10 mouse cellular contexts compared by ENCODE assay signal in genomic region chr1:189757054-189757408, GRCm38 (mm10). TPM values are rescaled to one million over a fixed set of nuclear protein-coding genes. Genes with fewer than 3 reads are reported as not detected.
DNase-seq lines count a peak whose midpoint lies in the region; ATAC-seq and TF ChIP-seq lines count a peak whose summit lies in the region.
"Had no signal": no experiment of that assay in that cellular context is flagged by ENCODE, and none has a peak within 500 bp of the region (broad histone marks: within the 10 kb centered on the region; RNA-seq: fewer than 3 reads in every experiment).

No protein-coding gene starts in this region.

- 0 out of 2 replicates have a peak overlapping the region, but pooled peaks have one; percentile 7 for H3K4me2 ChIP-seq in hindbrain, embryonic 14.5 days (replicated peaks)
- H3K4me2 ChIP-seq in hindbrain, embryonic 13.5 days = no peak overlapping the region
- H3K4me2 ChIP-seq in liver, embryonic 11.5 days = peak overlapping the region; percentile 44
- H3K4me2 ChIP-seq in stomach, postnatal 0 days (replicated peaks; ENCODE audit: low read depth) = 0 out of 2 replicates have a peak overlapping the region, but pooled peaks have one; percentile 6
- H3K4me2 ChIP-seq: embryonic facial prominence, embryonic 12.5 days; midbrain, embryonic 12.5 days had no signal

- peaks cover 13% of the 10 kb centered on the region for H3K4me1 ChIP-seq in hindbrain, embryonic 14.5 days (replicated peaks; ENCODE audit: control insufficient read depth, insufficient read depth, low read length)
- peaks cover 24% of the 10 kb centered on the region for H3K4me1 ChIP-seq in hindbrain, embryonic 13.5 days (replicated peaks)
- H3K4me1 ChIP-seq in spleen, adult 2 months (ENCODE audit: control insufficient read depth, insufficient read depth, insufficient read length) = no peaks in the 10 kb centered on the region
- peaks cover 19% of the 10 kb centered on the region for H3K4me1 ChIP-seq in liver, embryonic 11.5 days (replicated peaks; ENCODE audit: control insufficient read depth, insufficient read depth, low read length)
- H3K4me1 ChIP-seq in stomach, postnatal 0 days (replicated peaks; ENCODE audit: control insufficient read depth, insufficient read depth) = peaks cover 10% of the 10 kb centered on the region

- DNase-seq in hindbrain, embryonic 14.5 days (ENCODE audit: low spot score) = no peak
- DNase-seq in spleen, adult 2 months (ENCODE audit: low read depth in 1 of 2, low spot score in 2 of 2) = no peak
- no peak for DNase-seq in spleen, postnatal 36 days (ENCODE audit: low spot score in 2 of 2)
- no peak for DNase-seq in liver, embryonic 11.5 days (ENCODE audit: low spot score)
- DNase-seq in stomach, postnatal 0 days (ENCODE audit: low spot score) = no peak
- DNase-seq in layer of hippocampus, postnatal 10 days (ENCODE audit: low spot score in 2 of 2) = no peak
- no peak for DNase-seq in cerebellum, adult 11 months

- TF ChIP-seq CTCF in spleen, adult 2 months (IDR thresholded peaks at IDR 0.05; ENCODE audit: extremely low read depth, insufficient read depth, insufficient read length, insufficient replicate concordance) = no peak
- no peak for TF ChIP-seq CTCF in stomach, postnatal 0 days (IDR thresholded peaks at IDR 0.05; ENCODE audit: low read depth)

- TF ChIP-seq EP300 in stomach, postnatal 0 days (optimal IDR thresholded peaks at IDR 0.05) = no peak

- no peak for TF ChIP-seq POLR2A in spleen, adult 2 months (IDR thresholded peaks at IDR 0.05; ENCODE audit: low read depth, low read length)

- 0 out of 2 replicates have a peak overlapping the region, but pooled peaks have one; percentile 16 for H3K9ac ChIP-seq in hindbrain, embryonic 14.5 days
- H3K9ac ChIP-seq in hindbrain, embryonic 13.5 days = no peak overlapping the region; the same call in 1 of the 2 replicates
- H3K9ac ChIP-seq in liver, embryonic 11.5 days (ENCODE audit: low read depth, low read length) = peak overlapping the region; percentile 0; the same call in 1 of the 2 replicates
- no peak overlapping the region for H3K9ac ChIP-seq in stomach, postnatal 0 days (ENCODE audit: low read length)
- H3K9ac ChIP-seq: embryonic facial prominence, embryonic 12.5 days; midbrain, embryonic 12.5 days had no signal

- no peaks in the 10 kb centered on the region for H3K36me3 ChIP-seq in hindbrain, embryonic 14.5 days (replicated peaks; ENCODE audit: control insufficient read depth, insufficient read depth)
- no peaks in the 10 kb centered on the region for H3K36me3 ChIP-seq in hindbrain, embryonic 13.5 days
- H3K36me3 ChIP-seq in spleen, adult 2 months (ENCODE audit: control insufficient read depth, insufficient read depth, low read length) = no peaks in the 10 kb centered on the region
- H3K36me3 ChIP-seq in liver, embryonic 11.5 days (ENCODE audit: control insufficient read depth, insufficient read depth, low read length) = no peaks in the 10 kb centered on the region
- no peaks in the 10 kb centered on the region for H3K36me3 ChIP-seq in stomach, postnatal 0 days (ENCODE audit: control insufficient read depth, insufficient read depth, low read length)
- H3K36me3 ChIP-seq: embryonic facial prominence, embryonic 12.5 days; midbrain, embryonic 12.5 days had no signal

- WGBS in hindbrain, embryonic 14.5 days = 56% methylated on average over 7 of the region's 7 CpGs
- WGBS in hindbrain, embryonic 13.5 days = 57% methylated on average over 7 of the region's 7 CpGs
- 47% methylated on average over 7 of the region's 7 CpGs for WGBS in spleen, adult 2 months
- 50% methylated on average over 7 of the region's 7 CpGs for WGBS in liver, embryonic 11.5 days
- WGBS in stomach, postnatal 0 days = 46% methylated on average over 7 of the region's 7 CpGs

- H3K27me3 ChIP-seq in hindbrain, embryonic 14.5 days (ENCODE audit: control insufficient read depth, insufficient read depth, low read length) = no peaks in the 10 kb centered on the region; the same call in 1 of the 2 replicates
- H3K27me3 ChIP-seq in hindbrain, embryonic 13.5 days = no peaks in the 10 kb centered on the region
- H3K27me3 ChIP-seq in spleen, adult 2 months (ENCODE audit: control insufficient read depth, insufficient read depth, low read length) = no peaks in the 10 kb centered on the region
- no peaks in the 10 kb centered on the region for H3K27me3 ChIP-seq in liver, embryonic 11.5 days (replicated peaks; ENCODE audit: control insufficient read depth, insufficient read depth, low read length)
- H3K27me3 ChIP-seq in stomach, postnatal 0 days (ENCODE audit: control insufficient read depth, insufficient read depth, low read length) = no peaks in the 10 kb centered on the region
- H3K27me3 ChIP-seq: embryonic facial prominence, embryonic 12.5 days; midbrain, embryonic 12.5 days had no signal

- H3K27ac ChIP-seq in hindbrain, embryonic 14.5 days = no peak overlapping the region; the same call in 1 of the 2 replicates
- no peak overlapping the region for H3K27ac ChIP-seq in hindbrain, embryonic 13.5 days
- H3K27ac ChIP-seq in spleen, adult 2 months (ENCODE audit: insufficient read depth, low read length) = peak overlapping the region; percentile 21; the same call in 1 of the 2 replicates
- H3K27ac ChIP-seq in liver, embryonic 11.5 days (ENCODE audit: low read depth, low read length) = peak overlapping the region; percentile 3; the same call in 1 of the 2 replicates
- H3K27ac ChIP-seq in stomach, postnatal 0 days (replicated peaks) = 0 out of 2 replicates have a peak overlapping the region, but pooled peaks have one; percentile 1

- ATAC-seq in hindbrain, embryonic 14.5 days (ENCODE audit: low FRiP score) = no peak
- no peak for ATAC-seq in hindbrain, embryonic 13.5 days (ENCODE audit: low FRiP score)
- peak; percentile 85 for ATAC-seq in liver, embryonic 11.5 days (replicated peaks; ENCODE audit: low FRiP score)
- no peak for ATAC-seq in stomach, postnatal 0 days (ENCODE audit: low FRiP score, low TSS enrichment)

- no peaks in the 10 kb centered on the region for H3K9me3 ChIP-seq in hindbrain, embryonic 14.5 days (ENCODE audit: control insufficient read depth, low read length)
- H3K9me3 ChIP-seq in hindbrain, embryonic 13.5 days = no peaks in the 10 kb centered on the region
- H3K9me3 ChIP-seq in liver, embryonic 11.5 days (ENCODE audit: control insufficient read depth, low read length) = no peaks in the 10 kb centered on the region
- H3K9me3 ChIP-seq in stomach, postnatal 0 days (ENCODE audit: control insufficient read depth, low read length) = no peaks in the 10 kb centered on the region
- H3K9me3 ChIP-seq: embryonic facial prominence, embryonic 12.5 days; midbrain, embryonic 12.5 days had no signal

- H3K4me3 ChIP-seq in hindbrain, embryonic 14.5 days (replicated peaks; ENCODE audit: low read length) = no peak overlapping the region
- no peak overlapping the region for H3K4me3 ChIP-seq in hindbrain, embryonic 13.5 days
- no peak overlapping the region for H3K4me3 ChIP-seq in spleen, adult 2 months (ENCODE audit: extremely low read depth, insufficient read depth, insufficient read length)
- H3K4me3 ChIP-seq in liver, embryonic 11.5 days (ENCODE audit: low read depth, low read length) = no peak overlapping the region
- no peak overlapping the region for H3K4me3 ChIP-seq in stomach, postnatal 0 days (ENCODE audit: low read depth, low read length)
- H3K4me3 ChIP-seq: embryonic facial prominence, embryonic 12.5 days; midbrain, embryonic 12.5 days had no signal

RNA-seq across cellular contexts. Expression of gene Ptpn14, which starts 29.0 kb away (rescaled TPM):
- 2.6 and 3.2 TPM in 2 replicates for polyA plus RNA-seq in hindbrain, embryonic 14.5 days (2014; fragmentation: Nextera tagmentation; extraction: Ambion mirVana)
- polyA plus RNA-seq in hindbrain, embryonic 13.5 days (2015; fragmentation: Nextera tagmentation; extraction: Ambion mirVana) = 1.9 TPM in 2 replicates
- 7.1 and 11.2 TPM in 2 replicates for polyA plus RNA-seq in spleen, adult 2 months (2012; rRNA removed)
- polyA plus RNA-seq in liver, embryonic 11.5 days (2014; fragmentation: Nextera tagmentation; extraction: Ambion mirVana) = 3.2 TPM in 2 replicates
- 4.5 and 5.3 TPM in 2 replicates for polyA plus RNA-seq in stomach, postnatal 0 days (2015; fragmentation: Nextera tagmentation; extraction: Ambion mirVana)
- total RNA-seq in layer of hippocampus, postnatal 10 days (2021) = 10 to 100 TPM; 10.3 to 10.8 TPM

Comparison
In these comparisons a context has a peak if more than half of its experiments do, and no peak if none do; other contexts are left out.
1. H3K9ac ChIP-seq: peak in hindbrain, embryonic 14.5 days (single experiment) and liver, embryonic 11.5 days (single experiment); none in hindbrain, embryonic 13.5 days (single experiment) and stomach, postnatal 0 days (single experiment).
2. H3K27ac ChIP-seq: peak in spleen, adult 2 months (single experiment), liver, embryonic 11.5 days (single experiment) and stomach, postnatal 0 days (single experiment); none in hindbrain, embryonic 14.5 days (single experiment) and hindbrain, embryonic 13.5 days (single experiment).